Mouse (Mus musculus): Measurements from ENCODE around the gene Ston2. TPM values are rescaled to one million over a fixed set of nuclear protein-coding genes. Genes with fewer than 3 reads are reported as not detected.
A peak's percentile ranks its signal among the peaks of the same experiment; 100 is the strongest.
"Not testable (repeated sequence)": the region's sequence is repeated elsewhere in the genome, so short reads cannot be mapped to it uniquely, and the experiment has no call there.

Gene Ston2
- polyA plus RNA-seq, 3 experiments from 2014 or later: 0.69 to 2.0 (median 0.82) TPM

DNA sequence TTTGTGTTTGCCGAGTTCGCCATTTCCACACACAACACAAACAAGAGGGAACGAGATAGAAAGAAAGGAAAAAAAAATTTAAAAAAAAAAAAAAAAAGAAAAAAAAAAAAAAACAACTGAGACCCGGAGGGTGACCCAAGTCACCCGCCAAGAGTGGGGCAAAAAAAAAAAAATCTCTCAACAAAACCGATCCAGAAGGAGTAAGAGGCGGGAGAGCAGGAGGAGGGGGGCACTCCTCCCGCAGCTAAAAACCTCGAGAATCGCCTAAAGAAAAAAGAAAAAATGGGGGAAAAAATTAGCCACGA lies 198.7 kb downstream of the Ston2 start:
- ATAC-seq: peak; percentile 14

DNA sequence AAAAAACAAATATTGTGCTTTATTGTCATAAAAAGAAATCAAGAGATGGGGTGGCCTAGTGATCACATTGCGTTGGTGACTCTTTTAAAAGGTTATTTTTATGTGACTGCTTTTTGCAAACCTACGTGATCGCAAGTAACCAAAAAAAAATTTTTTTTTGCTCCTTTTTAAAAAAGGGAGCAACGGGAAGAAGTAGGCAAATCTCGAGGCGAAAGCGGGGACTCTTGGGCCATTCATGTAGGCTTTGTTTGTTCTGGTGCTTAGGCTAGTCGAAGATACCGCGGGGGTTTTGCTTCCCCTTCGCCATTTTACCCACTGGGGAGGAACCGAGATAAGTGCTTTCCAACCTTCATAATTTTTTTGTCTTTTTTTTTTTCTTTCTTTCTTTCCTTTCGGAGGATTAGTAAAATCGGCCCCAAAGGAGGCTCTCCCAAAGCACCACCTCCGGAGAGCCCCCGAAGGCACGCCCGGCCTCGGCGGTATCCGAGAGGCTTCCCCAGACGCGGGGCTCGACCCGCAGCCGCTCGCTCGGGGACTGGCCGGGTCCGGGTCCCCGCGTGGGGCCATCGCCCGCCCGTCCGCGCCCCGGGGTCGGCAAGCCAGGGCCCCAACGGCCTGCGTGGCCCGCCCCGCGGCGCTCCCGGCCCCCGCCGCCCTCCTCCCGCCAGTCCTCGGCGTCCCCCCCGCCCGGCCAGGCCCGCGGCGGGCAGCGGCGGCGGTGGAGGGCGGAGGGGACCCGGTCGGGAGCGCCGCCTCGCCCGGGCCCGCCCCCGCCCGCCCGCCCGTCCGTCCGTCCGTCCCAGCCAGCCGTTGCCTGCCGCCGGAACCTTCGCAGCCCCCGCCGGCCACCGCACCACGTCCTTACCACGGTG lies 199.3 kb downstream of the Ston2 start:
- peak; percentile 8 for ATAC-seq

DNA sequence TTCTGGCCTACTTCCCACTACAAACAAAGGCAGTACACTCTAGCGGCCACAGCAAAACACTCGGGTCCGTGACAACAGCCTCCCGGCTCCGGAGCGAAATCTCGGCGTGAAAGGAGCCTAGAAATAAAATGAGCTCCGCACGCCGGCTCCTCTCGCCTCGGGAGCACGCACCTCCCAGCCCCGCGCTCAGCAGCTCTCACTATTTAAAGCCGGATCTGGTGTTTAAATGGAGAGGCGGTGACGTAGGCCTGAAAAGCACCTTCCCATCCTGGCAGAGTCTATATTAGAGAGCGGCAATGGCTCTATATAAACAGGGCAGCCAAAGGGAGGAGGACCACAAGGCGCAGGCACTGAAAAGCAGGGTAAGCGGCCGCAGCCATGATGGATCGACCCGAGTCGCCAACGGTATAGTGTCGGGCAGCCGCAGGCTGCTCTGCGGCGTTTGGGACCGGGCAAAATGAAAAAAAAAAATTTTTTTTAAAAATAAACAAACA lies 200.0 kb downstream of the Ston2 start:
- peak; percentile 76 for ATAC-seq

DNA sequence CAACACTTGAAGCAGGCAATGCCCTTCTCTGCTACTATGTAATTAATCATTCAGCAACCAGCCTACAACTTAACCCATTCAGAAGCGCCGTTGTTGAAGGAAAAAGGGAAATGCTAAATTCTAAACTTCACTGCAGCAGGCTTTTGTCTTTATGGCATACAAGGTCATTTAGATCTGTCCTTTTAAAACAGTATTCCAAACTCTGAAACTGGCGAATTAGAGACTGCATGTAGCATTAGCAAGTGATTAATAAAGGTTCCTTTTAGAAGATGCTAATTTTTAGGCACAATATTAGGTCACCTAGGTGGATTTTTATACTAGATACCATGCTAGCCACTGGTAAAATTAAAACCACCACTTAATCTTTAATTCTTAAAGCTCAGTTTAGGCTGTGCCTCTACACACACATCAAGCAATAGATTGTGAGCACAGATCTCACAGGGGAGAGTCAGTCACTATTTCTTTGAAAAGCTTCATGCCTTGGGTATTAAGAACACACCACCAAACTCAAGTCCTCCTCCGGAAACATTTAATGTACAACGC lies 200.6 kb downstream of the Ston2 start:
- ATAC-seq: no peak

DNA sequence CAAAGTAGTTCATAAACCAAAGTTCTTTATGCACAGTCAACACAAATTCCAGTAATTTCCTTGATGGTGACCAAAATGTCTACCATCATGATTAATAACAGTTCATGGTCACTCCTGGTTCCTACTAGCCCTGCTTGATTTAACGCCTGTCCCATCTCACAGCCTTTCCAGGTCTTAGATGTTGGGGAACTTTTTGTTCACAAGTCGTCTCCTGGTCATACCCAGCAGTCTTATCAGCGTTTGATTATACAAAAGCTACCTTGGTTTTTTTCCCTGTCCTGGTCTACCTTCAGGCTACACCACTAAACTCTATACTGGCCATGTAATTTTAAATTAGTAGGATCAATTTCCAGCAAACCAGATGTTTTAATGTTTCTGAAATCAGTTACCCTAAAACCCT lies 201.1 kb downstream of the Ston2 start:
- ATAC-seq: no peak

DNA sequence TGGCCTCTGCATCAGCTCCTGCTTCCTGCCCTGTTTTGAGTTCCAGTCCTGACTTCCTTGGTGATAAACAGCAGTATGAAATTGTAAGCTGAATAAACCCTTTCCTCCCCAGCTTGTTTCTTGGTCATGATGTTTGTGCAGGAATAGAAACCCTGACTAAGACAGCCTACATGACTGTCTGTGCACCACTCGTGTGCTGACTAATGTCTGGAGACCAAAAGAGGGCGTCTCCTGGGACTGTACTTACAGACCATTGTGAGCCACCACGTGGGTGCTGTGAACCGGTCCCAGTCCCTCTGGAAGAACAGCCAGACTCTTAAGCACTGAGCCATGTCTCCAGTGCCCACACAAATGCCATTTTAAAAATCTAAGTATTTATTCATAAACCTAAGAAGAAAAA lies 202.4 kb downstream of the Ston2 start:
- ATAC-seq: not testable (repeated sequence)

DNA sequence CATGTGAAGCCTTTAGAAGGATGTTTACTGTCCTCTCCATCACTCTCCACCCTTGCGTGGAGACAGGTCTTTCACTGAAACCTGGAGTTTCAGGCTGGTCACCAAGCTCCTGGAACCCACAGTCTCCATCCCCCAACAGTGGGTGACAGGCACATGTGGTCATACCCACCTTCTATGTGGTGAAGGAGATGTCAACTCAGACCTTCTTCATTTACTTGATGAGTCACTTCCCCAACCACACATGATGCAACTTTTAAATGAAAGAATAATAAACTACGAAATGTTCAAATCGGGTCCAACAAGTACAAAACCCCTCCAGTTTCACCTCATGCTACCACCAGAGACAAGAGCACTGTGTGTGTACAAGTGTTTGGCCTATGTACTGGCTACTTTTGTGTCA lies 203.0 kb downstream of the Ston2 start:
- no peak for ATAC-seq

DNA sequence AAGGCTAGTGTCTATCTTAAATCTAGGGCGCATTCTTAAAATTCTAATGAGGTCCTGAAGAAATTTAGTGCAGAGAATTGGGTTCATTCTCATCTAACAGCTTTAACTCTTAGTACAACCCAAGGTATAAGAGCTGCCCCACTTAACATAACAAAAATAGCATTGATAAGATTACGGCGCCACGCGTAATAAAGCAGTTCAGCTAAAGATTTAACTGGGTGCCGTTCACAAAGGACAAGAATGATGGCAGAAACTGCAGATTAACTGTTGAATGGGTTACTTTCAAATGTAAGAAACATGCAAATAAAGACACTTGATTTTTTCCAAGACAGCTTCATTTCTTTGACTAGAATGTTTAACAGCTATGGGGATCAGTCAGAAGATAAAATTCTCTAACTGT lies 204.8 kb downstream of the Ston2 start:
- ATAC-seq: no peak

Other genes with a start within 250 kb of the Ston2 start
- gene Gtf2a1, start 197.9 kb downstream of the Ston2 start, polyA plus RNA-seq (2017; shearing (Covaris generic)): 10 to 100 TPM; 69.7 to 92.8 (median 81.7) TPM
- 10 to 100 TPM; 53.0 to 60.6 (median 54.4) TPM for gene Sel1l, start 60.8 kb upstream of the Ston2 start, polyA plus RNA-seq (2017; shearing (Covaris generic))

Measured in inflammation-experienced regulatory T-cells, adult 6 months (primary cell).